Mouse (Mus musculus) kidney, adult 2 months (tissue): Measurements from ENCODE around the gene Ipo11. TPM values are rescaled to one million over a fixed set of nuclear protein-coding genes. Genes with fewer than 3 reads are reported as not detected.

Experiments
- DNase-seq: peaks from one replicate; pipeline ENCODE4 v3.0.0; 2021
- H3K27ac ChIP-seq: fragments of 200-500 bp; 2 replicates; pipeline ENCODE4 v1.5.1; 2012; ENCODE audit warnings: low read depth, low read length, control low read depth, inconsistent platforms; ENCODE audit not compliant: insufficient read depth
- H3K27me3 ChIP-seq: fragments of 200-500 bp; replicated peaks from 2 replicates; pipeline ENCODE4 v1.6.1; 2012; ENCODE audit warnings: mild to moderate bottlenecking, moderate library complexity, low read length, inconsistent platforms; ENCODE audit not compliant: control insufficient read depth, insufficient read depth
- H3K36me3 ChIP-seq: fragments of 200-500 bp; 2 replicates; pipeline ENCODE4 v1.6.1; 2012; ENCODE audit warnings: mild to moderate bottlenecking, moderate library complexity, low read length, inconsistent platforms; ENCODE audit not compliant: control insufficient read depth, insufficient read depth
- H3K4me1 ChIP-seq: fragments of 200-500 bp; 2 replicates; pipeline ENCODE4 v1.6.1; 2011; ENCODE audit warnings: low read length; ENCODE audit not compliant: control insufficient read depth, insufficient read depth
- H3K4me3 ChIP-seq: fragments of 200-500 bp; 2 replicates; pipeline ENCODE4 v1.5.1; 2011; ENCODE audit warnings: mild to moderate bottlenecking, low read depth, low read length, control low read depth; ENCODE audit not compliant: insufficient read depth
- CTCF ChIP-seq: fragments of 200-500 bp; conservative IDR thresholded peaks from 2 replicates; pipeline ENCODE4 v1.5.1; 2011; ENCODE audit warnings: low read depth, mild to moderate bottlenecking, control low read depth, low read length, moderate library complexity, mixed read lengths; ENCODE audit not compliant: insufficient read depth, insufficient read length
- POLR2A ChIP-seq: fragments of 200-500 bp; IDR thresholded peaks from one replicate; pipeline ENCODE4 v1.6.1; 2011; ENCODE audit warnings: low read depth, low read length, control low read depth
- WGBS: fragments of 180-500 bp; shearing (Covaris S2); methylation state at CpG from one replicate; pipeline ENCODE4 v1.1.7; 2018; 5-methylcytosine and 5-hydroxymethylcytosine counted together
- polyA plus RNA-seq: library from polyadenylated mRNA; depleted of rRNA; stranded (reverse); fragments of >200 nt; gene quantifications from 2 replicates; pipeline ENCODE4 v1.2.3, GENCODE M21; 2012

Ipo11 gene
- polyA plus RNA-seq, 1 experiment = 18.9 TPM

DNA sequence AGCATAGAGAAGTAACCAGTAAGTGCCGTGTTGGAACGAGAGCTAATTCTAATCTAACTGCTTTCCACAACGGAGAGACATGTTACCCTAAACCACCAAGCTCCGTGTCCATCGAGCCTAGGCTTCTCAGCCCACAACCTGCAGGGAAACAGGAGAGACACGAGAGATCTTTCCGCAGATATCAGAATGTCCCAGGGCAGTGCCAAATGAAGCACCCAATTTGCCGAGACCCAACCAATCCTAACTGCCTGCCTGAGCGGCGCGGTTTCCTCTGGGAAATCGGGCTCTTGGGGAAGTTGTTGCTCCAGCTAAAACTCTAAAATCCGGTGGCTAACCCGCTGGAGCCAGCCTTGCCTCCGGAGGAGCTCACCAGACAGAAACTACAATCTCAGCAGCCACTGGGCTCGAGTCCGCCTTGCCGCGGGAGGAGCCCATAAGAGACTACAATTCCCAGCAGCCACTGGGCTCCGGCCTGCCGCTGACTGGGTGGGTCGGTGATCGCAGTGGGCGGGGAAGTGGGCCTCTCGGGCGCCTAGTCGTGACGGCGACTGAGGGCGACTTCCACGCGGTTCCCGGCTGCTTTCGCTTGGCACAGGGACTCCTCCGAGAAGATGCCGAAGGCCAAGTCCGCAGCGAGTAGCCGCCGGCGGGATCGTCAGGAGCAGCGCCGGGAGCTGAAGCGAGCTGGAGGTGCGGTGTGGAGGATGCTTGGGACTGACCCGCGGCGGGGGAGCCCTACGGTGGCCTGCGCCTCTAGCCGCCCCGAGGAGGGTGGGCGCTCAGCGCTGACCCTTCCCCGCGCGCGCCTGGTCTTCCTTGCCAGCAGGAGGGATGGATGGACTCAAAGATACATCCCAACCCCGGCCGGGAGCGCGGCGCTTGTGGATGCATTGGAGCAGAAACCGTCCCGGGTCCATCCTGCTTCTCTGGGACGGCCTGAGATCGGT is 10.1 kb upstream of the Ipo11 start, which contains the start of gene Dimt1:
Gene Dimt1, plus strand, starts transcription at position 534 of the 947 bp plus-strand sequence.
- DNase-seq = peak; percentile 98
- Histone ChIP-seq H3K4me3 (peak within 1 kb of the TSS; percentile 62), H3K27me3 (no peaks in the 10 kb centered on the region), H3K36me3 (no peaks in the 10 kb centered on the region), H3K4me1 (peaks cover 7% of the 10 kb centered on the region; the same call in 1 of the 2 replicates), H3K27ac (peak within 1 kb of the TSS; percentile 56)
- TF ChIP-seq CTCF (no peak), POLR2A (no peak)
- under 1% methylated on average over 68 of the region's 68 CpGs for WGBS

DNA sequence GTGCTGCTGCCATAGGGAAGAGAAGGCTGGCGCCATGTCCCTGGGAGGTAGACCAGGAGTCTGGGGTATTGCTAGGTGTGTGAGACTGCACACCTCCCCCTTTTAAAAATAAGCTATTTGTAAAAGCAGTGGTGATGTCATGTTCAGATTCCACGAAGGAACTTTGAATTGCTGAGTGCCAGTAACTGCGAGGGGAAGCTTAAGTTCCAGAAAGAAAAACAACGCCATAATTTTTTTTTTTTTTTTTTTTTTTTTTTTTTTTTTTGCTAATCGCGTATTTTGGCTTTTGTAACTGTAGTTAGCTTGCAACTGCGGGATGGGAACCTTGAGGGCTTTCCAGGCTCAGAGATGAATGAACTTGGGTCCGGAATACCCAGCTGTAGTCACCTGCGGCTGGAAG is 8.8 kb upstream of the Ipo11 start:
- H3K36me3 ChIP-seq = no peaks in the 10 kb centered on the region
- no peak overlapping the region for H3K4me3 ChIP-seq
- 75% methylated on average over 9 of the region's 9 CpGs for WGBS
- no peaks in the 10 kb centered on the region for H3K27me3 ChIP-seq
- H3K27ac ChIP-seq = no peak overlapping the region
- no peak for TF ChIP-seq CTCF
- no peak for TF ChIP-seq POLR2A
- no peak for DNase-seq
- peaks cover 7% of the 10 kb centered on the region; the same call in 1 of the 2 replicates for H3K4me1 ChIP-seq

DNA sequence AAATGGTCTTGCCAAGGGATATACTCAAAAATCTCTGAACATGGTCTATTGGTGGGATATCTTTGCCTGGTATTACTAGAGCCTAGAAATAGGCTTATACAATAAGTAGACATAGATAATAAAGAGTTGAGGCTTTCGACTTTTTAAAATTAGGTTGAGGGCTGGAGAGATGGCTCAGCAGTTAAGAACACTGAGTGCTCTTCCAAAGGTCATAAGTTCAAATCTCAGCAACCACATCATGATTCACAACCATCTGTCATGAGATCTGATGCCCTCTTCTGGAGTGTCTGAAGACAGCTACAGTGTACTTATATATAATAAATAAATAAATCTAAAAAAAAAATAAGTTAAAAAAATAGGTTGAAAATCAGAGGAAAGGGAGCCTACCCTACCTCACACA is 6.0 kb upstream of the Ipo11 start:
- Histone ChIP-seq H3K4me1 (peaks cover 3% of the 10 kb centered on the region; the same call in 1 of the 2 replicates), H3K36me3 (no peaks in the 10 kb centered on the region), H3K27me3 (no peaks in the 10 kb centered on the region), H3K27ac (no peak overlapping the region), H3K4me3 (no peak overlapping the region)
- DNase-seq = no peak
- 80% methylated on average over 1 of the region's 1 CpGs for WGBS
- TF ChIP-seq CTCF (no peak), POLR2A (no peak)

DNA sequence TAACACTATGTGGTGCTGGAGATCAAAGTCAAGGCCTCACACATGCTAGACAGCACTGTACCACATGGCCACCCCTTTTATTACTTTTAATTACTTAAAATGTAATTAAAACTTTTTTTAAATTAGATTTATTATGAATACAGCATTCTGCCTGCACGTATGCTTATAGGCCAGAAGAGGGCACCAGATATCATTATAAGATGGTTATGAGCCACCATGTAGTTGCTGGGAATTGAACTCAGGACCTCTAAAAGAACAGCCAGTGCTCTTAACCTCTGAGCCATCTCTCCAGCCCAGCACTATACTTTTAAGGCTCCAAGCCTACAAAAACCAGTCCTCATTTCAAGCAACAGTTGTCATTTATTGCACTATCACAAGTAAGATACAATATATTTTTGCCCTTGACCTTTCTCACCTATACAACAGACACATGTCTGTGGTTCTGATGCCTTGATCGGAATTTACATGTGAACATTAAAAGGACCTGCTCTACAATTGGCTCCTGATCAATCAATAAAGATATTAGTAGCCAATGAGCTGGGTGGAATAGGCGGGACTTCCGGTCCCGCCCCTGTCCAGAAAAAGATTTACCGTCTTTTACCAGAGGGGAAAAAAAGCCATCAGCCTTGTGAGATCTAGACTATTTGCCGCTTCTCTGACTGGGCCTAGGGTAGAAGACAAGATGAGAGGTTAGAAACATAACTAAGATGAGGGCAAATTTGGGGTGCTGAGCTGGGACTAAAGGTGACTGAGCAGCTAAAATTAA is 4.6 kb upstream of the Ipo11 start:
- DNase-seq = peak; percentile 10
- H3K27ac ChIP-seq = no peak overlapping the region
- 39% methylated on average over 7 of the region's 7 CpGs for WGBS
- no peak overlapping the region for H3K4me3 ChIP-seq
- H3K27me3 ChIP-seq = no peaks in the 10 kb centered on the region
- no peaks in the 10 kb centered on the region for H3K4me1 ChIP-seq
- TF ChIP-seq POLR2A (no peak), CTCF (no peak)
- H3K36me3 ChIP-seq = no peaks in the 10 kb centered on the region

DNA sequence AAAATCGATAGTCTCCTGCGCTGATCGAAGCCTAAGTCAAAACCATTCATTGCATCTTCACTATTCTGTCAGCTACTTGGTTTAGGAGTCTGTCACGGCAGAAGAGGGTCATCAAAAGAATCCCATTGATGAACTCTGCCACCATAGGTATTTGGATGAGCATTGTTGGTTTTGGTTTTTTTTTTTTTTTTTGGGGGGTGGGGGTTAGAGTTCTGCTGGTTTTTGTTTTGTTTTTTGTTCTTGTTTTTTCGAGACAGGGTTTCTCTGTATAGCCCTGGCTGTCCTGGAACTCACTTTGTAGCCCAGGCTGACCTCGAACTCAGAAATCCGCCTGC is 347 bp upstream of the Ipo11 start:
- WGBS = 26% methylated on average over 7 of the region's 7 CpGs
- no peak for DNase-seq
- no peaks in the 10 kb centered on the region for H3K36me3 ChIP-seq
- no peak for TF ChIP-seq POLR2A
- TF ChIP-seq CTCF = no peak
- H3K27ac ChIP-seq = no peak overlapping the region
- no peaks in the 10 kb centered on the region for H3K27me3 ChIP-seq
- peak overlapping the region; percentile 60 for H3K4me3 ChIP-seq
- H3K4me1 ChIP-seq = no peaks in the 10 kb centered on the region

DNA sequence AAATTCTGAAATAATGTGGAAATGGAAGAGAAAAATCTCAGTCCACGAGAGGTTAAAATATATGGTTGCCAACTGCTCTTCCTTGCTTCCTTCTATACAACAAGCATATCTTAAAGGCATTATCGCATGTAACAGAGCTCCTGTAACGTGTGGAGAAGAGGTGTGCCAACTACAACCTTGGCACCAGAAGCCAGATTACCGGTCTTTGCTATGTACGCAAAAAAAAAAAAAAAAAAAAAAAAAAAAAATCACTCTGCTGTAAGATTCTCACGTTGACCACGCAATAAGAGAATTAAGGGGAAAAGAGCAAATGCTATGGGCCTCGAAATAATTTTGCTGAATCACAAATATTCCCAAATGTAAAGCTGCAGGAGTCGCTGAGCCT is 895 bp downstream of the Ipo11 start:
- no peaks in the 10 kb centered on the region for H3K4me1 ChIP-seq
- DNase-seq = no peak
- WGBS = 4% methylated on average over 9 of the region's 9 CpGs
- no peak overlapping the region for H3K27ac ChIP-seq
- TF ChIP-seq POLR2A (no peak), CTCF (no peak)
- H3K4me3 ChIP-seq = peak overlapping the region; percentile 60
- no peaks in the 10 kb centered on the region for H3K36me3 ChIP-seq
- H3K27me3 ChIP-seq = no peaks in the 10 kb centered on the region

DNA sequence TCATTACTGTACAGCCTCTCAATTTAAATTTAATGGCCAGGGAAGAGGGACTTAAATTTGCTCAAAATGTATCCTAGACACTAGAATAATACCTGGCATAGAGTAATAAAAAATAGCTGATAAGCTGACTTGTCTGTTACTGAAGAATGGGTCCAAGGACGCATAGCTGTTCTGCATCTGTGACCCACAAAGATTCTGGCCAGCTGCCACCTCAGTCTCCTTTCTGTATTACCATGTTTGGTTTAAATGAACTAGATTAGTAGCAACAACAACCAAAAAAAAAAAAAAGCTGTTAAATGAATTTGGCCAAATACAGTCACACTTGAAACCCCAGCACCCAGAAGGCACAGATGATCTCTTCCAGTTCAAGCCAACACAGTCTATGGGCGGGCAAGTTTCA is 7.6 kb downstream of the Ipo11 start:
- DNase-seq = peak; percentile 3
- H3K4me1 ChIP-seq = no peaks in the 10 kb centered on the region
- no peak overlapping the region for H3K4me3 ChIP-seq
- H3K36me3 ChIP-seq = no peaks in the 10 kb centered on the region
- no peak overlapping the region for H3K27ac ChIP-seq
- H3K27me3 ChIP-seq = no peaks in the 10 kb centered on the region
- WGBS = 76% methylated on average over 2 of the region's 2 CpGs
- TF ChIP-seq POLR2A = no peak
- no peak for TF ChIP-seq CTCF
